Mouse (Mus musculus): ENCODE results near the gene Clcf1.
"Not testable (repeated sequence)": the region's sequence is repeated elsewhere in the genome, so short reads cannot be mapped to it uniquely, and the experiment has no call there.

Gene Clcf1

DNA sequence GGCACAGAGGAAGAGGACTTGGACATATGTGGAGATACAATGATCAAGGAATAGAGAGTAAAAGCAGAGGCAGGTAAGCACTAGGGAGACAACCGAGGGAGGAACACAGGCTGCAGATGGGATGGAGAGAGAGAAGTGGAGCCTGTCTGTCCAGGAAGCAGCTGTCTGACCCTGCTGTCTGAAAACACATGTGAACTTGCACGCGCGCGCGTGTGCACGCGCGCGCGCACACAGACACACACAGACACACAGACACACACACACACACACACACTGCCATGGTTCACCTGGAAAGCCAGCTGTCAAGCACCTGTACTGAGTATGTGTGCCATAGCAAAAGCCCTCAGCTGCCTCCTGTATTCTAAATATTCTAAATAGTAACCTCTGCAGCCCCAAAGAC lies 4.3 kb downstream of the Clcf1 start:
- no peak for DNase-seq (ENCODE audit: low spot score)

DNA sequence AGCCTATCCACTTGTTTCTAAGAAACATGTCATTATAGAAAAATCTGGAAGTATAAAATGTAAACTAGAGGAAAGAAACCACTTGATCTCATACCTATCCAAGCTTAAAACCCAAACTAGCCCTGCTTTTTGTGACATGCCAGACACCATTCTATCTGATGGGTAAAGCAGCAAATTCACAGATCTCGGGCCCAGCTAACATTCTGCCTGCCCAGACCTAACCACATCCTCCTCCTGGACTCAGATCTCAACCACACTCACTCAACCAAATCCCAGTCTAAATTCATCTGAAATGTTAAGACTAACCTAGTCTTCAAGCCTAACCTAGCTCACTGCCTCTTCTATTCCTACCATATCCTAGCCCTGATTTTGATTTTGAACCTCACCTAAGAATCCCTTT lies 4.7 kb downstream of the Clcf1 start:
- no peak for DNase-seq (ENCODE audit: low spot score)

- no peak for DNase-seq (ENCODE audit: low spot score)
Observed at GRCm38 (mm10) chr19:4219943-4220342, 5.9 kb downstream of the Clcf1 start.

DNA sequence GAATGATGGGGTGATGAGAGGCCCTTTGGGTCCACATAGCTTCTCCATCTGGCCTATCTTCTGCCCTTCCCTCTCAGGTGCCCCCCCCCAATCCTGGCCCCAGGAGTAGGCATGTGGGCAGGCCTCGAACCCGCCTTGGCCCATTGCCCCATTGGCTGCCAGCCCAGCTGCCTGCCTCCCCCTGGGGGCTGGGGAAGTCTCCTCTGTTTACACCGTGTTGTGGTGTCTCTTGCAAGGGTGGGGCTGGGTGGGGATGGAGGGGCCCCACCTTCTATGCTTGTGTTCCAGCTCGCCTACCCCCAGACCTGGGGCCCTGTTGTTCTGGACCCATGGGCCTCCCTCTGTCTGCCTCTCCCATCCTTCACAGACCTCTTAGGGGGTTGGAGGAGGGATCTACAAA lies 6.4 kb downstream of the Clcf1 start:
- no peak for DNase-seq (ENCODE audit: low spot score)

- DNase-seq (ENCODE audit: low spot score) = no peak
Observed at GRCm38 (mm10) chr19:4220957-4221743, 7.1 kb downstream of the Clcf1 start.

DNA sequence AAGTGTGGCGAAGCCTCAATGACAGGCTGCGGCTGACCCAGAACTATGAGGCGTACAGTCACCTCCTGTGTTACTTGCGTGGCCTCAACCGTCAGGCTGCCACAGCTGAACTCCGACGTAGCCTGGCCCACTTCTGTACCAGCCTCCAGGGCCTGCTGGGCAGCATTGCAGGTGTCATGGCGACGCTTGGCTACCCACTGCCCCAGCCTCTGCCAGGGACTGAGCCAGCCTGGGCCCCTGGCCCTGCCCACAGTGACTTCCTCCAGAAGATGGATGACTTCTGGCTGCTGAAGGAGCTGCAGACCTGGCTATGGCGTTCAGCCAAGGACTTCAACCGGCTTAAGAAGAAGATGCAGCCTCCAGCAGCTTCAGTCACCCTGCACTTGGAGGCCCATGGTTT lies 8.1 kb downstream of the Clcf1 start:
- no peak for DNase-seq (ENCODE audit: low spot score)

- no peak for DNase-seq (ENCODE audit: low spot score)
Observed at GRCm38 (mm10) chr19:4226779-4227178, 12.7 kb downstream of the Clcf1 start.

- no peak for DNase-seq (ENCODE audit: low spot score)
Observed at GRCm38 (mm10) chr19:4227446-4227845, 13.4 kb downstream of the Clcf1 start.

GRCm38 (mm10) chr19:4227894-4228678 lies 14.0 kb downstream of the Clcf1 start:
- DNase-seq (ENCODE audit: low spot score) = no peak

GRCm38 (mm10) chr19:4228891-4229290 lies 14.9 kb downstream of the Clcf1 start:
- DNase-seq (ENCODE audit: low spot score) = no peak

DNA sequence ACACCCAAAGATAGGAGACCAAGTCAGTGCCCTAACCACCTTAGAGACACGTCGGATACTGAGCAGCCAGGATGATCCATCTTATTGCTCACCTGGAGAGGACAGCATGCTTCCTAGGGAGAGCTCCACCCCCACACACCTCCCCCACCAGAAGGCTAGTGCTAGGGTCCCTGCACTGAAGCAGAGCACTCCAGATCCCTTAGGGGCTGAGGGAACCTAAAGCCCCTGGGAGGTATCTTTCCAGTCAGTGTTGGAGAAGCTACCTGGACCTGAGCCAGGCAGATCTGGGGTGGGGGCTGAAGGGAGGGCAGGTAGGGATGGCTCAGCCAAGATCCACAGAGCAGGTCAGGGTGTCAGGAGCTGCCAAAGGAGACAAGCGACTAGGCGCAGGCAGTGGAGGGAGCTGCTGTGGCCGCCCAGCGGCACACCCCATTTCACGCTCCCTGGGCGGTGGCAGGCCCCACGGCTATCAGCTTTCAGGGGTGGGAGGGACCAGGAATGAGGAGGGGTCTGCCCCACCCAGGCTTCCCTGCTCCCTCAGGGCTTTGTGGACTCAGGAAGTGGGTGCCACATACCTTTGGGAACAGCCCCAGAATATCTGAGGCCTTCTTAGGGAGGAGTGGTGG lies 15.5 kb downstream of the Clcf1 start:
- DNase-seq (ENCODE audit: low spot score) = no peak

DNA sequence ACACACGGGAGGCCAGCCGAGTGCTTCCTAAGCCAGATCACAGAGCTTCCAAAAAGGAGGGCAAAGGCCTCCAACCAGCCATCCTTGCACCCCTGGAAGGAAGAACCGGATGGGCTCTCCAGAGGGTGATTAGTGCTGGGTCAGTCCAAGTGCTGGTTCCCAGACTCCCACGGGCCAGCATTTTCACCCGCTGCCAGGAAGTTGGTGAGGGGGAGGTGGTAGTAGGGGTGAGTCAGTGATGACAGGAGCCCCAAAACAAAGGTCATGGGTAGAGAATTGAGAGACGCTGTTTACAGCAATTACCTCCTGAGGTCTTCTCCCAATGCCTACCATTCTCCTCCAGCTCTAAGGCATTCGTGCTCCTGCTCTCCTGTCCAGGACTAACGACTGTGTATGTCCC lies 16.4 kb downstream of the Clcf1 start:
- no peak for DNase-seq (ENCODE audit: low spot score)

- DNase-seq (ENCODE audit: low spot score) = peak; percentile 86
Observed at GRCm38 (mm10) chr19:4231253-4232185, 17.5 kb downstream of the Clcf1 start, which contains the start of gene Pold4. TSS of gene Pold4 (plus strand) at chr19:4231899.

DNA sequence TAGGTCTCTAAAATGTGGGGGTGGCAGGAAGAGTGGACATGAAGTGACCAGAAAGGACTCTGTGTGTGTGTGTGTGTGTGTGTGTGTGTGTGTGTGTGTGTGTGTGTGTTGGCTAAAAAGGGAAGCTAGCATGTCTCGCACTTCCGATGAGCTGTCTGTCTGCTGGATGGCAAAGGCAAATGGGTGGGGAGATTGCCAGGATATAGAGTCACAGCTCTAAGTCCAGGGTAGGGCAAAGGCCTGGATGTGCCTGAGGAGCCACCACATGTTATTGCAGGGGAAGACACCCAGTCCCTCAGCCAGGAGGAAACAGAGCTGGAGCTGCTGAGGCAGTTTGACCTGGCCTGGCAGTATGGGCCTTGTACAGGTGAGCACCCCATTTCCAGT lies 18.1 kb downstream of the Clcf1 start:
- DNase-seq (ENCODE audit: low spot score) = no peak

DNA sequence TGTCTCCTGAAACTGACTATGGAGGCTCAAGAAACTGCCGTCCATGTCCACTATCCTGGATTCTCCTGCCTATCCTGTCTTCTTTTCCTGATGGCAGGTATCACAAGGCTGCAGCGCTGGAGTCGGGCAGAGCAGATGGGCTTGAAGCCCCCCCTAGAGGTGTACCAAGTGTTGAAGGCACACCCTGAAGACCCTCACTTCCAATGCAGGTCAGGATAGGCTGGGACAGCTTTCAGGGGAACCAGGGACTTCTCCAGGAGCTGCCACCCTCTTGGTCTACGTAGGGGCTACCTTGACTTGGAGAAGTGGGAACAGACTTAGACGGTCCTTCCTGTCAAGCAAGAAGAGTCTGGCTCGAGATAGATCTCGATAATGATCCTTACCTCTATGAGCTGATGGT lies 18.6 kb downstream of the Clcf1 start:
- DNase-seq (ENCODE audit: low spot score) = no peak

- DNase-seq (ENCODE audit: low spot score) = no peak
Observed at GRCm38 (mm10) chr19:4234548-4234947, 20.5 kb downstream of the Clcf1 start.

- no peak for DNase-seq (ENCODE audit: low spot score)
Observed at GRCm38 (mm10) chr19:4240247-4240668, 26.2 kb downstream of the Clcf1 start.

- DNase-seq (ENCODE audit: low spot score) = no peak
Observed at GRCm38 (mm10) chr19:4242416-4242815, 28.4 kb downstream of the Clcf1 start.

- DNase-seq (ENCODE audit: low spot score) = no peak
Observed at GRCm38 (mm10) chr19:4244775-4245174, 30.7 kb downstream of the Clcf1 start.

DNA sequence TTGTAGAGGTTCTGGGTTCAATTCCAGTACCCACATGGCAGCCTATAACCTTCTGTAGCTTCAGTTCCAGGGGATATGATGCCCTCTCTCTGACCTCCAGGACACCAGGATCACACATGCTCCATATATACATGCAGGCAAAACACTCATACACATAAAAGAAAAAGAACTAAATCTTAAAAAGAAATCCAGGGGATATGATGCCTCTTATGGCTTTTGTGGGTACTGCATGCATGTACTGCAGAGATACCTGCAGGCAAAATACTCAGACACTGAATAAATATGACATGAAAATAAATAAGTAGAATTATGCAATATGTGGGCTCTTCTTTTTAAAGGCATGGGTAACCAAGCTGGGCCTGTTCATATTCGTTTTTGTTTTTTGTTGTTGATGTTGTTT lies 33.0 kb downstream of the Clcf1 start:
- no peak for DNase-seq (ENCODE audit: low spot score)

- DNase-seq (ENCODE audit: low spot score) = not testable (repeated sequence)
Observed at GRCm38 (mm10) chr19:4248683-4249082, 34.6 kb downstream of the Clcf1 start.

GRCm38 (mm10) chr19:4254230-4254629 lies 40.2 kb downstream of the Clcf1 start:
- DNase-seq (ENCODE audit: low spot score) = no peak
